Mouse (Mus musculus): ENCODE data around the gene Mt4. TPM values are rescaled to one million over a fixed set of nuclear protein-coding genes. Genes with fewer than 3 reads are reported as not detected.

Mt4 gene
- polyA plus RNA-seq, 1 experiment from 2014 or later, result not detected

- no peak overlapping the region for H3K4me2 ChIP-seq (ENCODE audit: low read length)
- no peak overlapping the region for H3K4me3 ChIP-seq (replicated peaks; ENCODE audit: low read length)
- no peaks in the 10 kb centered on the region for H3K9me3 ChIP-seq (ENCODE audit: control insufficient read depth, low read length)
- no peak for ATAC-seq
- WGBS, result 88% methylated on average over 6 of the region's 6 CpGs
- H3K9ac ChIP-seq (replicated peaks; ENCODE audit: low read depth, low read length), result no peak overlapping the region
- H3K27ac ChIP-seq (ENCODE audit: low read length), result no peak overlapping the region
- no peaks in the 10 kb centered on the region for H3K27me3 ChIP-seq (replicated peaks; ENCODE audit: control insufficient read depth, insufficient read depth, low read length)
- no peaks in the 10 kb centered on the region for H3K4me1 ChIP-seq (replicated peaks; ENCODE audit: control insufficient read depth, insufficient read depth, low read length)
- no peaks in the 10 kb centered on the region for H3K36me3 ChIP-seq (ENCODE audit: control insufficient read depth, insufficient read depth)
Measured at GRCm38 (mm10) chr8:94109396-94109795, 27.6 kb upstream of the Mt4 start.

GRCm38 (mm10) chr8:94109835-94110234 lies 27.2 kb upstream of the Mt4 start:
- WGBS, result 81% methylated on average over 5 of the region's 5 CpGs
- H3K9ac ChIP-seq (replicated peaks; ENCODE audit: low read depth, low read length), result no peak overlapping the region

GRCm38 (mm10) chr8:94110526-94111177 lies 26.3 kb upstream of the Mt4 start:
- WGBS, result 61% methylated on average over 6 of the region's 6 CpGs

More at GRCm38 (mm10) chr8:94109835-94110234, 27.2 kb upstream of the Mt4 start:
- no peak overlapping the region for H3K4me2 ChIP-seq (ENCODE audit: low read length)
- no peaks in the 10 kb centered on the region for H3K27me3 ChIP-seq (replicated peaks; ENCODE audit: control insufficient read depth, insufficient read depth, low read length)
- H3K36me3 ChIP-seq (ENCODE audit: control insufficient read depth, insufficient read depth), result no peaks in the 10 kb centered on the region
- H3K9me3 ChIP-seq (ENCODE audit: control insufficient read depth, low read length), result no peaks in the 10 kb centered on the region
- no peak overlapping the region for H3K4me3 ChIP-seq (replicated peaks; ENCODE audit: low read length)
- ATAC-seq, result no peak
- H3K27ac ChIP-seq (ENCODE audit: low read length), result no peak overlapping the region
- no peaks in the 10 kb centered on the region for H3K4me1 ChIP-seq (replicated peaks; ENCODE audit: control insufficient read depth, insufficient read depth, low read length)

DNA sequence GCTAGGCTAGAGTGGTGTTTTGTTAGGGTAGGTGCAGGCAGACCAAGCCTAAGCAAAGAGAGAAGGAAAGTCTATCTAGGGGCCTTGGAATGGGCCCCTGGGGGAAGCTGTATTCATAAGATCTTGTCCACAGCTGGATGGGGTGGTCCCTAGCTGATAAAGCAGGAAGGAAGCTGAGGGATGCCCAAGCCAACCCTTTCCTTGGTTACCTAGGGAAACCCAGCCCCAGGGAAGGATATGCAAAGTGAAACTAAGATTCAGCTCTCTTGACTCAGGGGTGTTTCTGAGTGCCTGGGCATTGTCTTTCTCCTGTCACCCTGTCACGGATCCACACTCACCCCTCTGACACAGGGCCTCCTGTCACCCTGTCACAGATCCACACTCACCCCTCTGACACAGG lies 23.6 kb upstream of the Mt4 start:
- no peaks in the 10 kb centered on the region for H3K36me3 ChIP-seq (ENCODE audit: control insufficient read depth, insufficient read depth)
- no peaks in the 10 kb centered on the region for H3K9me3 ChIP-seq (ENCODE audit: control insufficient read depth, low read length)
- no peak overlapping the region for H3K27ac ChIP-seq (ENCODE audit: low read length)
- H3K4me3 ChIP-seq (replicated peaks; ENCODE audit: low read length), result no peak overlapping the region
- no peak overlapping the region for H3K4me2 ChIP-seq (ENCODE audit: low read length)
- H3K9ac ChIP-seq (replicated peaks; ENCODE audit: low read depth, low read length), result no peak overlapping the region
- no peaks in the 10 kb centered on the region for H3K27me3 ChIP-seq (replicated peaks; ENCODE audit: control insufficient read depth, insufficient read depth, low read length)
- WGBS, result 50% methylated on average over 1 of the region's 1 CpGs
- no peak for ATAC-seq
- peaks cover 6% of the 10 kb centered on the region for H3K4me1 ChIP-seq (replicated peaks; ENCODE audit: control insufficient read depth, insufficient read depth, low read length)

More at GRCm38 (mm10) chr8:94110526-94111177, 26.3 kb upstream of the Mt4 start:
- Histone ChIP-seq H3K36me3 (ENCODE audit: control insufficient read depth, insufficient read depth) (no peaks in the 10 kb centered on the region), H3K27ac (ENCODE audit: low read length) (no peak overlapping the region), H3K9me3 (ENCODE audit: control insufficient read depth, low read length) (no peaks in the 10 kb centered on the region), H3K4me3 (replicated peaks; ENCODE audit: low read length) (no peak overlapping the region), H3K9ac (replicated peaks; ENCODE audit: low read depth, low read length) (no peak overlapping the region), H3K27me3 (replicated peaks; ENCODE audit: control insufficient read depth, insufficient read depth, low read length) (no peaks in the 10 kb centered on the region), H3K4me2 (ENCODE audit: low read length) (no peak overlapping the region), H3K4me1 (replicated peaks; ENCODE audit: control insufficient read depth, insufficient read depth, low read length) (no peaks in the 10 kb centered on the region)
- no peak for ATAC-seq

- no peaks in the 10 kb centered on the region for H3K36me3 ChIP-seq (ENCODE audit: control insufficient read depth, insufficient read depth)
- no peak overlapping the region for H3K27ac ChIP-seq (ENCODE audit: low read length)
- H3K4me2 ChIP-seq (ENCODE audit: low read length), result no peak overlapping the region
- no peaks in the 10 kb centered on the region for H3K9me3 ChIP-seq (ENCODE audit: control insufficient read depth, low read length)
- no peak overlapping the region for H3K9ac ChIP-seq (replicated peaks; ENCODE audit: low read depth, low read length)
- H3K4me3 ChIP-seq (replicated peaks; ENCODE audit: low read length), result no peak overlapping the region
- peaks cover 11% of the 10 kb centered on the region for H3K4me1 ChIP-seq (replicated peaks; ENCODE audit: control insufficient read depth, insufficient read depth, low read length)
- H3K27me3 ChIP-seq (replicated peaks; ENCODE audit: control insufficient read depth, insufficient read depth, low read length), result no peaks in the 10 kb centered on the region
- no peak for ATAC-seq
- WGBS, result 83% methylated on average over 2 of the region's 2 CpGs
Measured at GRCm38 (mm10) chr8:94113972-94114371, 23.0 kb upstream of the Mt4 start.

GRCm38 (mm10) chr8:94118776-94119430 lies 18.1 kb upstream of the Mt4 start:
- H3K9me3 ChIP-seq (ENCODE audit: control insufficient read depth, low read length), result no peaks in the 10 kb centered on the region
- no peaks in the 10 kb centered on the region for H3K36me3 ChIP-seq (ENCODE audit: control insufficient read depth, insufficient read depth)
- peak overlapping the region; percentile 2; the same call in 1 of the 2 replicates for H3K4me2 ChIP-seq (ENCODE audit: low read length)
- H3K4me1 ChIP-seq (replicated peaks; ENCODE audit: control insufficient read depth, insufficient read depth, low read length), result peaks cover 29% of the 10 kb centered on the region
- ATAC-seq, result peak; percentile 97
- H3K27ac ChIP-seq (ENCODE audit: low read length), result peak overlapping the region; percentile 92
- 1% methylated on average over 6 of the region's 6 CpGs for WGBS
- H3K9ac ChIP-seq (replicated peaks; ENCODE audit: low read depth, low read length), result no peak overlapping the region
- H3K4me3 ChIP-seq (replicated peaks; ENCODE audit: low read length), result no peak overlapping the region
- no peaks in the 10 kb centered on the region for H3K27me3 ChIP-seq (replicated peaks; ENCODE audit: control insufficient read depth, insufficient read depth, low read length)

- Histone ChIP-seq H3K9ac (replicated peaks; ENCODE audit: low read depth, low read length) (no peak overlapping the region), H3K4me1 (replicated peaks; ENCODE audit: control insufficient read depth, insufficient read depth, low read length) (peaks cover 29% of the 10 kb centered on the region), H3K27ac (ENCODE audit: low read length) (no peak overlapping the region), H3K27me3 (replicated peaks; ENCODE audit: control insufficient read depth, insufficient read depth, low read length) (no peaks in the 10 kb centered on the region), H3K9me3 (ENCODE audit: control insufficient read depth, low read length) (no peaks in the 10 kb centered on the region), H3K4me3 (replicated peaks; ENCODE audit: low read length) (no peak overlapping the region), H3K36me3 (ENCODE audit: control insufficient read depth, insufficient read depth) (no peaks in the 10 kb centered on the region), H3K4me2 (ENCODE audit: low read length) (no peak overlapping the region)
- ATAC-seq, result 0 out of 2 replicates have a peak, but pooled peaks have one; percentile 13
- WGBS, result 66% methylated on average over 9 of the region's 9 CpGs
Measured at GRCm38 (mm10) chr8:94121625-94122024, 15.4 kb upstream of the Mt4 start.

- Histone ChIP-seq H3K27me3 (replicated peaks; ENCODE audit: control insufficient read depth, insufficient read depth, low read length) (no peaks in the 10 kb centered on the region), H3K9ac (replicated peaks; ENCODE audit: low read depth, low read length) (no peak overlapping the region), H3K4me1 (replicated peaks; ENCODE audit: control insufficient read depth, insufficient read depth, low read length) (peaks cover 34% of the 10 kb centered on the region), H3K4me3 (replicated peaks; ENCODE audit: low read length) (no peak overlapping the region), H3K27ac (ENCODE audit: low read length) (peak overlapping the region; percentile 24; the same call in 1 of the 2 replicates), H3K9me3 (ENCODE audit: control insufficient read depth, low read length) (no peaks in the 10 kb centered on the region), H3K4me2 (ENCODE audit: low read length) (no peak overlapping the region), H3K36me3 (ENCODE audit: control insufficient read depth, insufficient read depth) (no peaks in the 10 kb centered on the region)
- ATAC-seq, result no peak
- WGBS, result 34% methylated on average over 8 of the region's 8 CpGs
Measured at GRCm38 (mm10) chr8:94122711-94123468, 14.1 kb upstream of the Mt4 start.

DNA sequence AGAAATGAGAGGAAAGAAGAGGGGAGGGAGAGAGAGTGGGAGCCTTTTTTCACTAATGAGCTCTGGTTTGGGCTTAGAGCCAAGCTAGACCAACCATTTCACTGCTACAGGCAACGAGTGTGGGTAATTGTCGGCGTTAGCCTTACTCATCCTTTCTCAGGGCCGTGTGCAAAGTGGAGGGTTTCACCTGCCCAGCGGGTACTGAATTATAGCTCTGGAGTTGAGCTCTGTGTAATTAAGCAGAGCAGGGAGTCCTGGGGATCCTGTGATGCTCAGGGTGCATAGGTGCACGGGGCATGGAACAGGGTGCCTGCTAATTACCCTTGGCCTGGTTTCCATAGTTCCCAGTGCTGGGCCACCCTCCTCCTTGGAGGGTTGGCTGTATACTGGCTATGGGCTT lies 9.3 kb upstream of the Mt4 start:
- Histone ChIP-seq H3K4me2 (ENCODE audit: low read length) (no peak overlapping the region), H3K9ac (replicated peaks; ENCODE audit: low read depth, low read length) (no peak overlapping the region), H3K4me3 (replicated peaks; ENCODE audit: low read length) (no peak overlapping the region), H3K27ac (ENCODE audit: low read length) (no peak overlapping the region), H3K4me1 (replicated peaks; ENCODE audit: control insufficient read depth, insufficient read depth, low read length) (peaks cover 22% of the 10 kb centered on the region), H3K27me3 (replicated peaks; ENCODE audit: control insufficient read depth, insufficient read depth, low read length) (no peaks in the 10 kb centered on the region), H3K9me3 (ENCODE audit: control insufficient read depth, low read length) (no peaks in the 10 kb centered on the region), H3K36me3 (ENCODE audit: control insufficient read depth, insufficient read depth) (no peaks in the 10 kb centered on the region)
- 15% methylated on average over 6 of the region's 6 CpGs for WGBS
- peak; percentile 44; the same call in 1 of the 2 replicates for ATAC-seq
